Mouse (Mus musculus) cortical plate, adult 2 months (tissue): ENCODE measurements at regions not wholly inside any gene's neighbourhood (a gene's known extent, or its start where the extent isn't known, plus 50 kb on each side); places are given as distances from the start of the nearest gene placed in this dataset.

Source experiments
- CTCF ChIP-seq: fragments of 200-500 bp; IDR thresholded peaks from 2 replicates; pipeline ENCODE4 v1.5.1; 2011; ENCODE audit warnings: mild to moderate bottlenecking, control low read depth, low read length; ENCODE audit not compliant: insufficient read depth; ENCODE audit errors: extremely low read depth
- POLR2A ChIP-seq: fragments of 200-500 bp; IDR thresholded peaks from 2 replicates; pipeline ENCODE4 v1.6.1; 2011; ENCODE audit warnings: mild to moderate bottlenecking, low read length, control low read depth; ENCODE audit not compliant: insufficient read depth; ENCODE audit errors: extremely low read depth

DNA sequence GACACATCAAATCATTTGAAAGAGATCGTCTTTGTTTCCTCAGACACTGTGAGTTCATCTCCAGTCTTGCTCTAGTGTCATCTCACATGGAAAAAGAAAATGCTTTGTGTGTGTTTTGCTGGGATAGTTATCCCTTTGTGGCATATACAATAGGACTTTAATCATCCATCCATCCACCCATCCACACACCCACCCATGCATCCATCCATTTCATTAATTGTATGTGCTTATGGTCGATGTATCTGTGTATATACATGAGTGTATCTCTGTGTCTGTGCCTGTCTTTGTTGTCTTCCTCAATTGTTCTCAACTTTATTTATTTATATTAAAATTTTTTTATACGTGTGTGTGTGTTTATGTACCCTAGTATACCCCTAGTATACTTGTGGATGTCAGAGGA lies 355.3 kb upstream of the Fam98a start:
- no peak for TF ChIP-seq POLR2A
- TF ChIP-seq CTCF = no peak
